Mouse (Mus musculus): ENCODE results near the gene Dcbld1. TPM values are rescaled to one million over a fixed set of nuclear protein-coding genes. Genes with fewer than 3 reads are reported as not detected.
"Not testable (repeated sequence)": the region's sequence is repeated elsewhere in the genome, so short reads cannot be mapped to it uniquely, and the experiment has no call there.

Dcbld1 gene
- polyA plus RNA-seq, 1 experiment from 2014 or later: 6.3 TPM

GRCm38 (mm10) chr10:52278866-52279265, 45.4 kb downstream of the Dcbld1 start:
- Histone ChIP-seq H3K9me3 (ENCODE audit: control insufficient read depth, low read length) (no peaks in the 10 kb centered on the region), H3K27ac (replicated peaks in 1 of 2; ENCODE audit: control insufficient read depth in 1 of 2, insufficient read depth in 1 of 2, low read depth in 2 of 2, low read length in 2 of 2) (no peak overlapping the region), H3K9ac (ENCODE audit: low read length) (no peak overlapping the region), H3K27me3 (ENCODE audit: control insufficient read depth, insufficient read depth, low read length) (no peaks in the 10 kb centered on the region), H3K4me1 (ENCODE audit: control insufficient read depth in 2 of 2, insufficient read depth in 2 of 2, low read length in 2 of 2) (peaks cover 5 to 12% of the 10 kb centered on the region in 2 experiments), H3K36me3 (ENCODE audit: control insufficient read depth, insufficient read depth, low read length) (no peaks in the 10 kb centered on the region), H3K4me2 (ENCODE audit: low read length) (no peak overlapping the region), H3K4me3 (ENCODE audit: control insufficient read depth in 1 of 2, insufficient read depth in 1 of 2, low read depth in 1 of 2, low read length in 2 of 2) (no peak overlapping the region)
- no peak for ATAC-seq (ENCODE audit: insufficient number of reproducible peaks, insufficient read depth, low FRiP score, low read depth)
- WGBS: 63% methylated on average over 3 of the region's 3 CpGs

GRCm38 (mm10) chr10:52279876-52280275, 46.5 kb downstream of the Dcbld1 start:
- H3K4me2 ChIP-seq (ENCODE audit: low read length): no peak overlapping the region
- 72% methylated on average over 4 of the region's 4 CpGs for WGBS
- H3K4me1 ChIP-seq (ENCODE audit: control insufficient read depth in 2 of 2, insufficient read depth in 2 of 2, low read length in 2 of 2): peaks cover 3 to 9% of the 10 kb centered on the region in 2 experiments; a peak in 3 of 4 replicates
- H3K36me3 ChIP-seq (ENCODE audit: control insufficient read depth, insufficient read depth, low read length): no peaks in the 10 kb centered on the region
- H3K4me3 ChIP-seq (ENCODE audit: control insufficient read depth in 1 of 2, insufficient read depth in 1 of 2, low read depth in 1 of 2, low read length in 2 of 2): no peak overlapping the region
- H3K27me3 ChIP-seq (ENCODE audit: control insufficient read depth, insufficient read depth, low read length): no peaks in the 10 kb centered on the region
- no peak overlapping the region for H3K9ac ChIP-seq (ENCODE audit: low read length)
- ATAC-seq (ENCODE audit: insufficient number of reproducible peaks, insufficient read depth, low FRiP score, low read depth): no peak
- H3K27ac ChIP-seq (replicated peaks in 1 of 2; ENCODE audit: control insufficient read depth in 1 of 2, insufficient read depth in 1 of 2, low read depth in 2 of 2, low read length in 2 of 2): no peak overlapping the region
- H3K9me3 ChIP-seq (ENCODE audit: control insufficient read depth, low read length): no peaks in the 10 kb centered on the region

GRCm38 (mm10) chr10:52280623-52281022, 47.2 kb downstream of the Dcbld1 start:
- Histone ChIP-seq H3K27ac (replicated peaks in 1 of 2; ENCODE audit: control insufficient read depth in 1 of 2, insufficient read depth in 1 of 2, low read depth in 2 of 2, low read length in 2 of 2) (no peak overlapping the region), H3K4me2 (ENCODE audit: low read length) (no peak overlapping the region), H3K27me3 (ENCODE audit: control insufficient read depth, insufficient read depth, low read length) (no peaks in the 10 kb centered on the region), H3K9ac (ENCODE audit: low read length) (no peak overlapping the region), H3K36me3 (ENCODE audit: control insufficient read depth, insufficient read depth, low read length) (no peaks in the 10 kb centered on the region), H3K9me3 (ENCODE audit: control insufficient read depth, low read length) (no peaks in the 10 kb centered on the region), H3K4me1 (ENCODE audit: control insufficient read depth in 2 of 2, insufficient read depth in 2 of 2, low read length in 2 of 2) (peaks cover 2 to 9% of the 10 kb centered on the region in 2 experiments; a peak in 3 of 4 replicates), H3K4me3 (ENCODE audit: control insufficient read depth in 1 of 2, insufficient read depth in 1 of 2, low read depth in 1 of 2, low read length in 2 of 2) (no peak overlapping the region)
- ATAC-seq (ENCODE audit: insufficient number of reproducible peaks, insufficient read depth, low FRiP score, low read depth): no peak
- 95% methylated on average over 3 of the region's 3 CpGs for WGBS

GRCm38 (mm10) chr10:52281337-52281736, 47.9 kb downstream of the Dcbld1 start:
- no peaks in the 10 kb centered on the region for H3K9me3 ChIP-seq (ENCODE audit: control insufficient read depth, low read length)
- no peak overlapping the region for H3K4me2 ChIP-seq (ENCODE audit: low read length)
- no peaks in the 10 kb centered on the region for H3K36me3 ChIP-seq (ENCODE audit: control insufficient read depth, insufficient read depth, low read length)
- H3K4me1 ChIP-seq (ENCODE audit: control insufficient read depth in 2 of 2, insufficient read depth in 2 of 2, low read length in 2 of 2): peaks cover 2 to 9% of the 10 kb centered on the region in 2 experiments; a peak in 3 of 4 replicates
- no peak overlapping the region for H3K27ac ChIP-seq (replicated peaks in 1 of 2; ENCODE audit: control insufficient read depth in 1 of 2, insufficient read depth in 1 of 2, low read depth in 2 of 2, low read length in 2 of 2)
- no peak overlapping the region for H3K9ac ChIP-seq (ENCODE audit: low read length)
- ATAC-seq (ENCODE audit: insufficient number of reproducible peaks, insufficient read depth, low FRiP score, low read depth): no peak
- H3K4me3 ChIP-seq (ENCODE audit: control insufficient read depth in 1 of 2, insufficient read depth in 1 of 2, low read depth in 1 of 2, low read length in 2 of 2): no peak overlapping the region
- H3K27me3 ChIP-seq (ENCODE audit: control insufficient read depth, insufficient read depth, low read length): no peaks in the 10 kb centered on the region

GRCm38 (mm10) chr10:52284578-52284977, 51.2 kb downstream of the Dcbld1 start:
- Histone ChIP-seq H3K4me2 (ENCODE audit: low read length) (no peak overlapping the region), H3K9ac (ENCODE audit: low read length) (no peak overlapping the region), H3K36me3 (ENCODE audit: control insufficient read depth, insufficient read depth, low read length) (no peaks in the 10 kb centered on the region), H3K27me3 (ENCODE audit: control insufficient read depth, insufficient read depth, low read length) (no peaks in the 10 kb centered on the region), H3K4me3 (ENCODE audit: control insufficient read depth in 1 of 2, insufficient read depth in 1 of 2, low read depth in 1 of 2, low read length in 2 of 2) (no peak overlapping the region), H3K4me1 (ENCODE audit: control insufficient read depth in 2 of 2, insufficient read depth in 2 of 2, low read length in 2 of 2) (no peaks in the 10 kb centered on the region), H3K27ac (replicated peaks in 1 of 2; ENCODE audit: control insufficient read depth in 1 of 2, insufficient read depth in 1 of 2, low read depth in 2 of 2, low read length in 2 of 2) (no peak overlapping the region), H3K9me3 (ENCODE audit: control insufficient read depth, low read length) (no peaks in the 10 kb centered on the region)
- ATAC-seq (ENCODE audit: insufficient number of reproducible peaks, insufficient read depth, low FRiP score, low read depth): no peak; the same call in 1 of the 2 replicates
- WGBS: 60% methylated on average over 8 of the region's 8 CpGs

- no peak overlapping the region for H3K27ac ChIP-seq (replicated peaks in 1 of 2; ENCODE audit: control insufficient read depth in 1 of 2, insufficient read depth in 1 of 2, low read depth in 2 of 2, low read length in 2 of 2)
- ATAC-seq (ENCODE audit: insufficient number of reproducible peaks, insufficient read depth, low FRiP score, low read depth): no peak
- no peaks in the 10 kb centered on the region for H3K9me3 ChIP-seq (ENCODE audit: control insufficient read depth, low read length)
- no peaks in the 10 kb centered on the region for H3K27me3 ChIP-seq (ENCODE audit: control insufficient read depth, insufficient read depth, low read length)
- H3K36me3 ChIP-seq (ENCODE audit: control insufficient read depth, insufficient read depth, low read length): no peaks in the 10 kb centered on the region
- H3K4me2 ChIP-seq (ENCODE audit: low read length): no peak overlapping the region
- H3K9ac ChIP-seq (ENCODE audit: low read length): no peak overlapping the region
- H3K4me1 ChIP-seq (ENCODE audit: control insufficient read depth in 2 of 2, insufficient read depth in 2 of 2, low read length in 2 of 2): no peaks in the 10 kb centered on the region
- H3K4me3 ChIP-seq (ENCODE audit: control insufficient read depth in 1 of 2, insufficient read depth in 1 of 2, low read depth in 1 of 2, low read length in 2 of 2): no peak overlapping the region
- WGBS: 71% methylated on average over 5 of the region's 5 CpGs
Measured at GRCm38 (mm10) chr10:52287852-52288533, 54.6 kb downstream of the Dcbld1 start.

- Histone ChIP-seq H3K27me3 (ENCODE audit: control insufficient read depth, insufficient read depth, low read length) (no peaks in the 10 kb centered on the region), H3K9ac (ENCODE audit: low read length) (no peak overlapping the region), H3K27ac (replicated peaks in 1 of 2; ENCODE audit: control insufficient read depth in 1 of 2, insufficient read depth in 1 of 2, low read depth in 2 of 2, low read length in 2 of 2) (no peak overlapping the region), H3K9me3 (ENCODE audit: control insufficient read depth, low read length) (no peaks in the 10 kb centered on the region), H3K36me3 (ENCODE audit: control insufficient read depth, insufficient read depth, low read length) (no peaks in the 10 kb centered on the region), H3K4me3 (ENCODE audit: control insufficient read depth in 1 of 2, insufficient read depth in 1 of 2, low read depth in 1 of 2, low read length in 2 of 2) (no peak overlapping the region), H3K4me1 (ENCODE audit: control insufficient read depth in 2 of 2, insufficient read depth in 2 of 2, low read length in 2 of 2) (no peaks in the 10 kb centered on the region), H3K4me2 (ENCODE audit: low read length) (no peak overlapping the region)
- ATAC-seq (ENCODE audit: insufficient number of reproducible peaks, insufficient read depth, low FRiP score, low read depth): no peak
- 82% methylated on average over 3 of the region's 3 CpGs for WGBS
Measured at GRCm38 (mm10) chr10:52289261-52289660, 55.8 kb downstream of the Dcbld1 start.

- 72% methylated on average over 1 of the region's 1 CpGs for WGBS
Measured at GRCm38 (mm10) chr10:52292391-52292790, 59.0 kb downstream of the Dcbld1 start.

More at GRCm38 (mm10) chr10:52292391-52292790, 59.0 kb downstream of the Dcbld1 start:
- not testable (repeated sequence) for H3K4me3 ChIP-seq (ENCODE audit: control insufficient read depth in 1 of 2, insufficient read depth in 1 of 2, low read depth in 1 of 2, low read length in 2 of 2); H3K27me3 ChIP-seq (ENCODE audit: control insufficient read depth, insufficient read depth, low read length); H3K27ac ChIP-seq (replicated peaks in 1 of 2; ENCODE audit: control insufficient read depth in 1 of 2, insufficient read depth in 1 of 2, low read depth in 2 of 2, low read length in 2 of 2); ATAC-seq (ENCODE audit: insufficient number of reproducible peaks, insufficient read depth, low FRiP score, low read depth); H3K36me3 ChIP-seq (ENCODE audit: control insufficient read depth, insufficient read depth, low read length); H3K4me2 ChIP-seq (ENCODE audit: low read length); H3K9me3 ChIP-seq (ENCODE audit: control insufficient read depth, low read length); H3K4me1 ChIP-seq (ENCODE audit: control insufficient read depth in 2 of 2, insufficient read depth in 2 of 2, low read length in 2 of 2); H3K9ac ChIP-seq (ENCODE audit: low read length)
